Mouse (Mus musculus) CH12.LX (cell line): Measurements from ENCODE around the gene Agfg1.

Experiments
- CHD2 ChIP-seq: IDR thresholded peaks from 2 replicates; pipeline ENCODE4 v1.6.1; 2011; ENCODE audit warnings: low read length, improper control_type of control experiment
- CTCF ChIP-seq, 2 experiments: IDR thresholded peaks in 1 of 2; conservative IDR thresholded peaks in 1 of 2; 2 replicates each; pipeline ENCODE4 v1.5.1; 2011 to 2012; ENCODE audit warnings: low read depth in 2 of 2, low read length in 2 of 2, improper control_type of control experiment in 1 of 2, inconsistent platforms in 1 of 2, mild to moderate bottlenecking in 1 of 2, moderate library complexity in 1 of 2
- ELF1 ChIP-seq: IDR thresholded peaks from 2 replicates; pipeline ENCODE4 v1.6.1; 2014; ENCODE audit warnings: low read depth, mild to moderate bottlenecking, inconsistent platforms, low read length, improper control_type of control experiment
- HCFC1 ChIP-seq: IDR thresholded peaks from 2 replicates; pipeline ENCODE4 v1.6.1; 2012; ENCODE audit warnings: low read depth, mild to moderate bottlenecking, inconsistent platforms, low read length, improper control_type of control experiment
- KAT2A ChIP-seq: IDR thresholded peaks from 2 replicates; pipeline ENCODE4 v1.6.1; 2012; ENCODE audit warnings: low read length, improper control_type of control experiment, inconsistent platforms; ENCODE audit not compliant: insufficient replicate concordance
- MAZ ChIP-seq: IDR thresholded peaks from 2 replicates; pipeline ENCODE4 v1.6.1; 2012; ENCODE audit warnings: low read depth, mild to moderate bottlenecking, inconsistent platforms, low read length, improper control_type of control experiment, moderate library complexity
- POLR2A ChIP-seq: IDR thresholded peaks from 2 replicates; pipeline ENCODE4 v1.6.1; 2011; ENCODE audit warnings: low read depth, mild to moderate bottlenecking, improper control_type of control experiment, low read length
- USF1 ChIP-seq: IDR thresholded peaks from 2 replicates; pipeline ENCODE4 v1.6.1; 2014; ENCODE audit warnings: low read depth, mild to moderate bottlenecking, inconsistent platforms, low read length, improper control_type of control experiment

DNA sequence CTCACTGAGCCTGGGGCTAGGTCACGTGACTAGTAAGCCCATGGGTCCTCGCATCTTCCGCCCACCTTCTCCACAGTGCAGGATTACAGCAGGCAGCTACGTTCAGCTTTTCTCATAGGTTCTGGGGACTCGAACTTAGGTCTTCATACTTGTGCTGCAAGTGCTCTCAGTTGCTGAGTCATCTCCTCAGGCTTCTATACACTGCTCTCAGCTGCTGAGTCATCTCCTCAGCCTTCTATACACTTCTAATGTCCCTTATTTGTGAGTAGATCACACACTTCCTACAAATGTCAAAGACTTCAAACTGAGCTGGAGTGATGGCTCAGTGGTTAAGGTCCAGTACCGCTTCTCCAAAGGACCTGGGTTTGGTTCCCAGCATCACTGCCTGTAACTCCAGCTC lies 47.0 kb upstream of the Agfg1 start:
- TF ChIP-seq USF1 = no peak
- TF ChIP-seq POLR2A = no peak
- no peak for TF ChIP-seq CTCF (conservative IDR thresholded peaks at IDR 0.05 in 1 of 2, IDR thresholded peaks at IDR 0.05 in 1 of 2; ENCODE audit: low read depth in 2 of 2, low read length in 2 of 2)
- TF ChIP-seq HCFC1 = no peak
- TF ChIP-seq KAT2A = no peak
- no peak for TF ChIP-seq ELF1
- no peak for TF ChIP-seq MAZ
- no peak for TF ChIP-seq CHD2
